Mouse (Mus musculus) hindbrain, embryonic 16.5 days (tissue): ENCODE measurements around the gene Spc24. TPM values are rescaled to one million over a fixed set of nuclear protein-coding genes. Genes with fewer than 3 reads are reported as not detected.

ENCODE experiments used
- ATAC-seq: fragments of 200-750 bp; cut with Nextera tagmentation; 2 replicates; pipeline ENCODE4 v1.8.0; 2017; ENCODE audit warnings: moderate TSS enrichment, moderate library complexity
- H3K27ac ChIP-seq: fragments of 300-500 bp; sonication (generic); 2 replicates; pipeline ENCODE4 v1.5.1; 2014; ENCODE audit warnings: low read depth, mild to moderate bottlenecking, control low read depth, low read length, moderate library complexity
- H3K27me3 ChIP-seq: fragments of 300-500 bp; sonication (generic); replicated peaks from 2 replicates; pipeline ENCODE4 v1.6.1; 2014; ENCODE audit warnings: low read length; ENCODE audit not compliant: control insufficient read depth, insufficient read depth
- H3K36me3 ChIP-seq: fragments of 300-500 bp; sonication (generic); 2 replicates; pipeline ENCODE4 v1.6.1; 2014; ENCODE audit warnings: mild to moderate bottlenecking, low read length, moderate library complexity, mixed read lengths; ENCODE audit not compliant: control insufficient read depth, insufficient read depth
- H3K4me1 ChIP-seq: fragments of 300-500 bp; sonication (generic); 2 replicates; pipeline ENCODE4 v1.6.1; 2014; ENCODE audit warnings: low read depth, low read length; ENCODE audit not compliant: control insufficient read depth, insufficient read depth
- H3K4me2 ChIP-seq: fragments of 300-500 bp; sonication (generic); 2 replicates; pipeline ENCODE4 v1.6.1; 2014; ENCODE audit warnings: mild to moderate bottlenecking, low read length, control low read depth, moderate library complexity
- H3K4me3 ChIP-seq: fragments of 300-500 bp; sonication (generic); 2 replicates; pipeline ENCODE4 v1.5.1; 2014; ENCODE audit warnings: mild to moderate bottlenecking, low read length, control low read depth, moderate library complexity
- H3K9ac ChIP-seq: fragments of 300-500 bp; sonication (generic); 2 replicates; pipeline ENCODE4 v1.6.1; 2014; ENCODE audit warnings: low read depth, mild to moderate bottlenecking, control low read depth, low read length, moderate library complexity
- H3K9me3 ChIP-seq: fragments of 300-500 bp; sonication (generic); 2 replicates; pipeline ENCODE4 v1.6.1; 2014; ENCODE audit warnings: mild to moderate bottlenecking, low read length, moderate library complexity; ENCODE audit not compliant: control insufficient read depth
- WGBS: fragments of 180-500 bp; shearing (Covaris S2); extraction: QIAGEN DNeasy Blood & Tissue Kit; methylation state at CpG from one replicate; pipeline ENCODE4 v1.1.7; 2014; 5-methylcytosine and 5-hydroxymethylcytosine counted together
- polyA plus RNA-seq: library from polyadenylated mRNA; unstranded; fragments of >200 nt; fragmentation: Nextera tagmentation; extraction: Ambion mirVana; gene quantifications from 2 replicates; pipeline ENCODE4 v1.2.1, GENCODE M21; 2015

The Spc24 gene
- 21.2 and 26.0 TPM in 2 replicates for polyA plus RNA-seq

- H3K27me3 ChIP-seq, result no peaks in the 10 kb centered on the region
- H3K4me3 ChIP-seq, result peak within 1 kb of the TSS; percentile 83
- H3K36me3 ChIP-seq, result no peaks in the 10 kb centered on the region
- H3K4me2 ChIP-seq, result peak within 1 kb of the TSS; percentile 98
- under 1% methylated on average over 49 of the region's 54 CpGs for WGBS
- no peaks in the 10 kb centered on the region for H3K9me3 ChIP-seq
- H3K4me1 ChIP-seq, result peaks cover 3% of the 10 kb centered on the region; the same call in 1 of the 2 replicates
- H3K27ac ChIP-seq, result peak within 1 kb of the TSS; percentile 73
- ATAC-seq, result peak; percentile 98
- peak within 1 kb of the TSS; percentile 77 for H3K9ac ChIP-seq
Observed at GRCm38 (mm10) chr9:21760155-21761088, at the start of gene Spc24. TSS of gene Spc24 (minus strand) at chr9:21760303.

GRCm38 (mm10) chr9:21808561-21808960 lies 48.5 kb upstream of the Spc24 start:
- Histone ChIP-seq H3K4me1 (no peaks in the 10 kb centered on the region), H3K9ac (no peak overlapping the region), H3K4me3 (no peak overlapping the region), H3K36me3 (no peaks in the 10 kb centered on the region), H3K9me3 (no peaks in the 10 kb centered on the region), H3K27ac (no peak overlapping the region), H3K27me3 (no peaks in the 10 kb centered on the region), H3K4me2 (no peak overlapping the region)
- no peak for ATAC-seq
- WGBS, result 61% methylated on average over 3 of the region's 3 CpGs

- Histone ChIP-seq H3K36me3 (no peaks in the 10 kb centered on the region), H3K4me1 (no peaks in the 10 kb centered on the region), H3K9me3 (no peaks in the 10 kb centered on the region), H3K9ac (no peak overlapping the region), H3K4me3 (no peak overlapping the region), H3K27me3 (no peaks in the 10 kb centered on the region), H3K27ac (no peak overlapping the region), H3K4me2 (no peak overlapping the region)
- 78% methylated on average over 11 of the region's 11 CpGs for WGBS
- ATAC-seq, result no peak
Observed at GRCm38 (mm10) chr9:21806976-21807375, 46.9 kb upstream of the Spc24 start.

GRCm38 (mm10) chr9:21806363-21806762 lies 46.3 kb upstream of the Spc24 start:
- Histone ChIP-seq H3K27me3 (no peaks in the 10 kb centered on the region), H3K4me3 (no peak overlapping the region), H3K9me3 (no peaks in the 10 kb centered on the region), H3K9ac (no peak overlapping the region), H3K27ac (no peak overlapping the region), H3K36me3 (no peaks in the 10 kb centered on the region), H3K4me1 (no peaks in the 10 kb centered on the region), H3K4me2 (no peak overlapping the region)
- WGBS, result 68% methylated on average over 3 of the region's 3 CpGs
- no peak for ATAC-seq

- Histone ChIP-seq H3K4me3 (no peak overlapping the region), H3K27me3 (no peaks in the 10 kb centered on the region), H3K4me2 (no peak overlapping the region), H3K9me3 (no peaks in the 10 kb centered on the region), H3K4me1 (no peaks in the 10 kb centered on the region), H3K27ac (no peak overlapping the region), H3K36me3 (no peaks in the 10 kb centered on the region), H3K9ac (0 out of 2 replicates have a peak overlapping the region, but pooled peaks have one; percentile 8)
- peak; percentile 85 for ATAC-seq
- WGBS, result 39% methylated on average over 13 of the region's 13 CpGs
Observed at GRCm38 (mm10) chr9:21803986-21804644, 44.0 kb upstream of the Spc24 start.

GRCm38 (mm10) chr9:21801591-21801990 lies 41.5 kb upstream of the Spc24 start:
- H3K9me3 ChIP-seq, result no peaks in the 10 kb centered on the region
- no peaks in the 10 kb centered on the region for H3K36me3 ChIP-seq
- no peaks in the 10 kb centered on the region; the same call in 1 of the 2 replicates for H3K27me3 ChIP-seq
- 95% methylated on average over 7 of the region's 7 CpGs for WGBS
- no peak overlapping the region for H3K4me3 ChIP-seq
- no peak overlapping the region for H3K9ac ChIP-seq
- H3K4me1 ChIP-seq, result peaks cover 10% of the 10 kb centered on the region
- no peak overlapping the region for H3K27ac ChIP-seq
- no peak overlapping the region for H3K4me2 ChIP-seq
- ATAC-seq, result no peak

GRCm38 (mm10) chr9:21801121-21801520 lies 41.0 kb upstream of the Spc24 start:
- Histone ChIP-seq H3K4me3 (no peak overlapping the region), H3K9ac (no peak overlapping the region), H3K27me3 (no peaks in the 10 kb centered on the region; the same call in 1 of the 2 replicates), H3K4me1 (peaks cover 10% of the 10 kb centered on the region), H3K27ac (no peak overlapping the region), H3K4me2 (no peak overlapping the region), H3K36me3 (no peaks in the 10 kb centered on the region), H3K9me3 (no peaks in the 10 kb centered on the region)
- no peak for ATAC-seq
- 76% methylated on average over 7 of the region's 7 CpGs for WGBS

- Histone ChIP-seq H3K4me1 (peaks cover 13% of the 10 kb centered on the region), H3K27ac (no peak overlapping the region), H3K9me3 (no peaks in the 10 kb centered on the region), H3K4me2 (peak overlapping the region; percentile 77), H3K27me3 (no peaks in the 10 kb centered on the region; the same call in 1 of the 2 replicates), H3K36me3 (no peaks in the 10 kb centered on the region), H3K9ac (no peak overlapping the region), H3K4me3 (peak overlapping the region; percentile 70)
- WGBS, result 58% methylated on average over 3 of the region's 3 CpGs
- no peak for ATAC-seq
Observed at GRCm38 (mm10) chr9:21799010-21799350, 38.9 kb upstream of the Spc24 start.
